Mouse (Mus musculus): Measurements from ENCODE around the gene Rasip1.
A peak's percentile ranks its signal among the peaks of the same experiment; 100 is the strongest.

Rasip1 gene

GRCm38 (mm10) chr7:45627261-45627660, at the start of gene Rasip1:
Gene Rasip1 (plus strand): TSS chr7:45627488.
- DNase-seq (ENCODE audit: low spot score in 2 of 2), result no peak

GRCm38 (mm10) chr7:45585923-45586322, 41.4 kb upstream of the Rasip1 start:
- no peak for DNase-seq (ENCODE audit: low spot score in 2 of 2)

- no peak for DNase-seq (ENCODE audit: low spot score in 2 of 2)
Measured at GRCm38 (mm10) chr7:45587631-45588592, 39.4 kb upstream of the Rasip1 start.

- peak; percentile 71 to 76 for DNase-seq (ENCODE audit: low spot score in 2 of 2)
Measured at GRCm38 (mm10) chr7:45589173-45589572, 38.1 kb upstream of the Rasip1 start.

- DNase-seq (ENCODE audit: low spot score in 2 of 2), result no peak
Measured at GRCm38 (mm10) chr7:45589898-45590297, 37.4 kb upstream of the Rasip1 start.

- no peak for DNase-seq (ENCODE audit: low spot score in 2 of 2)
Measured at GRCm38 (mm10) chr7:45590874-45591273, 36.4 kb upstream of the Rasip1 start.

- peak; percentile 59 to 60 for DNase-seq (ENCODE audit: low spot score in 2 of 2)
Measured at GRCm38 (mm10) chr7:45591880-45592279, 35.4 kb upstream of the Rasip1 start.

GRCm38 (mm10) chr7:45593118-45593815, 34.0 kb upstream of the Rasip1 start:
- peak; percentile 77 to 82 for DNase-seq (ENCODE audit: low spot score in 2 of 2)

GRCm38 (mm10) chr7:45595176-45595575, 32.1 kb upstream of the Rasip1 start:
- no peak for DNase-seq (ENCODE audit: low spot score in 2 of 2)

- DNase-seq (ENCODE audit: low spot score in 2 of 2), result no peak
Measured at GRCm38 (mm10) chr7:45596107-45596506, 31.2 kb upstream of the Rasip1 start.

GRCm38 (mm10) chr7:45597013-45597412, 30.3 kb upstream of the Rasip1 start:
- no peak for DNase-seq (ENCODE audit: low spot score in 2 of 2)

GRCm38 (mm10) chr7:45597527-45597926, 29.8 kb upstream of the Rasip1 start:
- DNase-seq (ENCODE audit: low spot score in 2 of 2), result no peak

GRCm38 (mm10) chr7:45598960-45599879, 28.1 kb upstream of the Rasip1 start:
- DNase-seq (ENCODE audit: low spot score in 2 of 2), result no peak

- DNase-seq (ENCODE audit: low spot score in 2 of 2), result no peak
Measured at GRCm38 (mm10) chr7:45605704-45606289, 21.5 kb upstream of the Rasip1 start.

- DNase-seq (ENCODE audit: low spot score in 2 of 2), result no peak
Measured at GRCm38 (mm10) chr7:45609511-45609910, 17.8 kb upstream of the Rasip1 start.

- DNase-seq (ENCODE audit: low spot score in 2 of 2), result no peak
Measured at GRCm38 (mm10) chr7:45616277-45616676, 11.0 kb upstream of the Rasip1 start.

GRCm38 (mm10) chr7:45617042-45617695, 10.1 kb upstream of the Rasip1 start, which contains the start of gene Fut1:
Gene Fut1 (plus strand): TSS chr7:45617289.
- DNase-seq (ENCODE audit: low spot score in 2 of 2), result no peak

- no peak for DNase-seq (ENCODE audit: low spot score in 2 of 2)
Measured at GRCm38 (mm10) chr7:45618316-45618715, 9.0 kb upstream of the Rasip1 start.

GRCm38 (mm10) chr7:45619592-45619991, 7.7 kb upstream of the Rasip1 start:
- DNase-seq (ENCODE audit: low spot score in 2 of 2), result no peak

GRCm38 (mm10) chr7:45621443-45621842, 5.8 kb upstream of the Rasip1 start, which contains the start of gene Izumo1:
Gene Izumo1 (plus strand): TSS chr7:45621811.
- peak in 1 of 2 experiments; percentile 22 for DNase-seq (ENCODE audit: low spot score in 2 of 2)

- no peak for DNase-seq (ENCODE audit: low spot score in 2 of 2)
Measured at GRCm38 (mm10) chr7:45623507-45623906, 3.8 kb upstream of the Rasip1 start.
